Mouse (Mus musculus): ENCODE data around the gene Plxna2.

- TF ChIP-seq POLR2A (IDR thresholded peaks at IDR 0.05; ENCODE audit: control insufficient read depth, low read depth, low read length) = no peak
- TF ChIP-seq CTCF (IDR thresholded peaks at IDR 0.05; ENCODE audit: control insufficient read depth, insufficient read depth, insufficient replicate concordance, low read depth, low read length) = peak; percentile 28; the same call in 1 of the 2 replicates
Measured at GRCm38 (mm10) chr1:194722329-194722728, 104.3 kb downstream of the Plxna2 start.

Measured in testis, adult 2 months (tissue).